Mouse (Mus musculus): ENCODE data around the gene Erv3. TPM values are rescaled to one million over a fixed set of nuclear protein-coding genes. Genes with fewer than 3 reads are reported as not detected.
A peak's percentile ranks its signal among the peaks of the same experiment; 100 is the strongest.
"Not testable (repeated sequence)": the region's sequence is repeated elsewhere in the genome, so short reads cannot be mapped to it uniquely, and the experiment has no call there.

The Erv3 gene
- polyA plus RNA-seq, 1 experiment from 2014 or later = not detected

DNA sequence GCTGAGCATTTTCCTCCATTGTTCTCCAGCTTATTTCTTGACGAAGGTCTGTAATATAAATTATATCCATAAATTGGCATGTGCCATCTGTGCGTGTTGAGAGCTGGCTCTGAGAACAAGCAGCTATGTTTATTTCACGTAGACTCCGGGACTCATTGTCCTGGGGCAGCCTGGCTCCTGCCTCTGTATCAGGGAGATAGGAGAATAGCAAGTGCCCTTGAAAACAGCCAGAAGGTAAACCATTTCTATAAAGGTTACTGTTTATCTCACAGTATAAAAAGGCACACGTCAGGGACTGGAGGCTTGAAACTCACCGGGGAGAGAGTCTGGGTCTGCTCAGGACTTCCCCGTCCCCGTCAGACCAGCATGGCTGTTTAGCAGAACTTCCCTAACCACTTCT, 13.9 kb downstream of the Erv3 start:
- H3K4me3 ChIP-seq (replicated peaks) = no peak overlapping the region
- 41% methylated on average over 8 of the region's 8 CpGs for WGBS (ENCODE audit: insufficient replicate concordance)
- no peak overlapping the region for H3K27ac ChIP-seq (replicated peaks)
- H3K4me1 ChIP-seq (replicated peaks) = peaks cover 20% of the 10 kb centered on the region
- no peaks in the 10 kb centered on the region for H3K36me3 ChIP-seq (replicated peaks)
- H3K9ac ChIP-seq = no peak overlapping the region
- no peaks in the 10 kb centered on the region; the same call in 1 of the 2 replicates for H3K27me3 ChIP-seq
- H3K9me3 ChIP-seq (replicated peaks) = no peaks in the 10 kb centered on the region
- ATAC-seq (ENCODE audit: insufficient read depth) = no peak
- H3K4me2 ChIP-seq = no peak overlapping the region

DNA sequence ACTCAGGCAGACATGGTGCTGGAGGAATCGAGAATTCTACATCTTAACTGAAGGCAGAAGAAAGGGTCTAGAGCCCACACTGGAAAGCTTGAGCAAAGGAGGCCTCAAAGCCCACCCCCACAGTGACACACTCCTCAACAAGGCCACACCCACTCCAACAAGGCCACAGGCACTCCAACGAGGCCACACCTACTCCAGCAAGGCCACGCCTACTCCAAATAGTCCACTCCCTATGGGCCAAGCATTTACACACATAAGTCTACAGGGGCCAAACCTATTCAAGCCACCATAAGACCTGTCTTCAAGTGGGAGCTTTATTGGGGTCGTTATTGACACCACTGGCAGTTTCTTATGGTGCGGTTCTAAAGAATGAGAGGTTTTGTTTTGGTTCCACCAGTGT, 17.0 kb downstream of the Erv3 start:
- 0 out of 2 replicates have a peak, but pooled peaks have one; percentile 57 for ATAC-seq (ENCODE audit: insufficient read depth)
- Histone ChIP-seq H3K4me3 (replicated peaks) (no peak overlapping the region), H3K9me3 (replicated peaks) (no peaks in the 10 kb centered on the region), H3K4me1 (replicated peaks) (peaks cover 13% of the 10 kb centered on the region), H3K36me3 (replicated peaks) (no peaks in the 10 kb centered on the region), H3K4me2 (no peak overlapping the region), H3K27ac (replicated peaks) (no peak overlapping the region), H3K9ac (no peak overlapping the region), H3K27me3 (peaks cover 21% of the 10 kb centered on the region)
- WGBS (ENCODE audit: insufficient replicate concordance) = 62% methylated on average over 5 of the region's 5 CpGs

DNA sequence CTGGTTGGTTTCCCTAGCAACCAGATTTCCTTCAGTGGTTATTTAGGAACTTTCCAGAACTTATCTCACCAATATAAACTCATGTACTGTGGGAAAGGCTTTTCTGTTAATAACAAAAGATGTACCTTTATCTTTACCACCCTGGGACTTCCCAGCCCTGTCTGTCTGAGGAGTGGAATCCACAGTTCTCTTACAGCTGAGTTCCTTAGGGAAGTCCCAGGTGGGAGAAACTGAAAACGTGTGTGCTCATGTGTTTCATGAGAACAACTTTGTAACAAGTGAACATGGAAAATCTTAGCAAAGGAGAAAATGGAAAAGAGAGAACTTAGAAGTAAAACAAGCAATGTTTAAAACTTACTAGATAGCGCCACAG, 18.2 kb downstream of the Erv3 start:
- Histone ChIP-seq H3K4me1 (replicated peaks) (peaks cover 8% of the 10 kb centered on the region), H3K36me3 (replicated peaks) (no peaks in the 10 kb centered on the region), H3K9ac (no peak overlapping the region), H3K4me2 (no peak overlapping the region), H3K27ac (replicated peaks) (no peak overlapping the region), H3K9me3 (replicated peaks) (no peaks in the 10 kb centered on the region), H3K4me3 (replicated peaks) (no peak overlapping the region), H3K27me3 (peaks cover 25% of the 10 kb centered on the region)
- WGBS (ENCODE audit: insufficient replicate concordance) = 50% methylated on average over 2 of the region's 2 CpGs
- ATAC-seq (ENCODE audit: insufficient read depth) = no peak

DNA sequence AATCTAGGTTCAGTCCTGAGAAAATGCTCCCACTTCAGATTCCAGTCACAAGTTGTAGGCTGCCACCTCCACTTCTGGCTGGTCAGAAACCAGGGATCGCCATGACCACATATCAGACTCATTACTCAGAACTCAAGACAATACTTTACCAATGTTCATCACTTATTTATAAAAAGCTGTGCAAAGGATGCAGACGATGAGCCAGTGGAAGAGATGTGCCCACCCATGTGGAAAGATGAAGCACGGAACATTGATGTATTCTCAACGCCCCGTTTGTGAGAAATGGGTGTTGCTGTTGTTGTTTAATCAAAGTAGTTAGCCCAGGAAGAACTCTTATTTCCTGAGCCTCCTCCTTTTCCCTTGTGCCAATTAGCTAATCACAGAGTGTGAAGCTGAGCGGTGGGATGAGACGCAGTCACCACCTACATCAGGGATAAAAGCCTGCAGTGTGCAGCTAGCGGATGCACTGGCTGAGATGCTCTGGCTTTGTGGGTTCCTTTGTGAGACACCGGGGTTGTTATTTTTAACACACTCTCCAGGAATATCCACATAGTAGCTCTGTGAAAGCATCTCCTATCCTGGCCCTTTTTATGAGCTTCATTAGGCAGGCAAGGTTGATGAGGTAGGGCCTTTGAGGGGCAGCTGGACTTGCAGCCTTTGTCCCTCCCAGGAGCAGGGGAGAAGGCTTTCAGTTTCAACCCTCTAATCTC, 18.8 kb downstream of the Erv3 start:
- no peak overlapping the region for H3K4me3 ChIP-seq (replicated peaks)
- ATAC-seq (ENCODE audit: insufficient read depth) = no peak
- WGBS (ENCODE audit: insufficient replicate concordance) = 66% methylated on average over 9 of the region's 9 CpGs
- no peak overlapping the region for H3K9ac ChIP-seq
- no peaks in the 10 kb centered on the region for H3K9me3 ChIP-seq (replicated peaks)
- no peak overlapping the region for H3K4me2 ChIP-seq
- peaks cover 8% of the 10 kb centered on the region for H3K4me1 ChIP-seq (replicated peaks)
- H3K27ac ChIP-seq (replicated peaks) = no peak overlapping the region
- H3K36me3 ChIP-seq (replicated peaks) = no peaks in the 10 kb centered on the region
- peaks cover 25% of the 10 kb centered on the region for H3K27me3 ChIP-seq

DNA sequence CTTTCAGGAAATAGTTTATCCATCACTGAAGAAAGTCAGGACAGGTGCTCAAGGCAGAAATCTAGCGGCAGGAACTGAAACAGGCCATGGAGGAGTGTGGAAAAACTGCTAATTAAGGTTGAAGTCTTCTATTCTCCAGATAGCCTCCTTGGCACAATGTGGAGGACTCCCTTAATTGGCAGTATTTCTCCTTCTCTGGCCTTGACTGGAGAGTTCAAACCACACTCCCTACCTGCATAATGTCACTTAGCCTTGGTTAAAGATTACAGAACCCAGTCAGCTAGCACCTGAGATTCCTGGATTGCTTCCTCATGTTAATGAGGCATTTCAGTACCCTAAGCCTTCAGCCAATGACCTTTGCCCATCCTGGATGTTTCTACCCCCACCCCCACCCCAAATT, 25.3 kb downstream of the Erv3 start:
- 89% methylated on average over 1 of the region's 1 CpGs for WGBS (ENCODE audit: insufficient replicate concordance)

DNA sequence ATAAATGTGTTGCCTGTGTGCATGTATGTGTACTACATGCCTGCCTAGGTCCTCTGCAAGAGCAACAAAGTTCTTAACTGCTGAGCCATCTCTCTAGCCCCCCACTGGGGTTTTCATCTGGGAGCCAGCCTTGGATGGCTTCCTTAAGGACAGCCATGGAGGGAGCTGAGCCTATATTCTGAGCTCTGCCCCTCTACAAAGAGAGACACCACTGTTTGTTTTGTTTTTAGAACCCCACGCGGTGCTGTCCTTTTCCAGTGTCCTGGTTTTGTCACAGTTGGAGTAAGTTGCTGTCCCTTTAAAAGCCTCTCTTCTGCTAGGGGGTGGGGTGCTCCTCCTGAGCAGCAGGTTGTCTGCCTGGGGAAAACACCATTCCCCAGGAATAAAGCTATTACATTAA, 27.7 kb downstream of the Erv3 start:
- H3K4me2 ChIP-seq = no peak overlapping the region
- WGBS (ENCODE audit: insufficient replicate concordance) = 46% methylated on average over 2 of the region's 2 CpGs
- H3K27ac ChIP-seq (replicated peaks) = no peak overlapping the region
- no peak overlapping the region for H3K9ac ChIP-seq
- no peaks in the 10 kb centered on the region for H3K36me3 ChIP-seq (replicated peaks)
- H3K4me1 ChIP-seq (replicated peaks) = peaks cover 18% of the 10 kb centered on the region
- no peak for ATAC-seq (ENCODE audit: insufficient read depth)
- no peak overlapping the region for H3K4me3 ChIP-seq (replicated peaks)
- no peaks in the 10 kb centered on the region for H3K9me3 ChIP-seq (replicated peaks)
- H3K27me3 ChIP-seq = peaks cover 12% of the 10 kb centered on the region

More for the DNA sequence above, 25.3 kb downstream of the Erv3 start:
- Histone ChIP-seq H3K4me3 (replicated peaks) (no peak overlapping the region), H3K27ac (replicated peaks) (no peak overlapping the region), H3K27me3 (peaks cover 22% of the 10 kb centered on the region), H3K36me3 (replicated peaks) (no peaks in the 10 kb centered on the region), H3K4me1 (replicated peaks) (no peaks in the 10 kb centered on the region), H3K4me2 (no peak overlapping the region), H3K9me3 (replicated peaks) (no peaks in the 10 kb centered on the region), H3K9ac (no peak overlapping the region)
- no peak for ATAC-seq (ENCODE audit: insufficient read depth)

DNA sequence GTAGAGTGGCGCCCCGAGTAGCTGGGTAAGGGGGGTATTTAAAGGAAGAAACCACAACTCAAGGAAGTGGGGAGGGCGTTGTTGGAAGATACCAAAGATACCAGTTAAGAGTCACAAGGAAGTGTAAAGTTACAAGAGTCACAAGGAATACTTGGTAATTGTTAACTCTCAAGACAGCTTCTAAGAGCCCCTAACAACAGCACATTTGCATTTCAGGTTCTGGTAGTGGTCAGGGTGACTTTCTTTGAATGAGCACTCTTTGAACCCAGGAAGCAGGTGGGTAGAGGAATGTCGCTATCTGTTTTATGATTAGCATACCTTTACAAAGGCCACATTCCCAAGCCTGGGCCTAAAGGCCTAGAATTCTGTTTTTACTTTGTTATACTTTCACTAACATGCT, 28.6 kb downstream of the Erv3 start:
- not testable (repeated sequence) for H3K27ac ChIP-seq (replicated peaks); H3K4me2 ChIP-seq; H3K4me3 ChIP-seq (replicated peaks); H3K9ac ChIP-seq; ATAC-seq (ENCODE audit: insufficient read depth); H3K9me3 ChIP-seq (replicated peaks); H3K36me3 ChIP-seq (replicated peaks); H3K27me3 ChIP-seq
- H3K4me1 ChIP-seq (replicated peaks) = peaks cover 27% of the 10 kb centered on the region
- WGBS (ENCODE audit: insufficient replicate concordance) = 72% methylated on average over 4 of the region's 4 CpGs

DNA sequence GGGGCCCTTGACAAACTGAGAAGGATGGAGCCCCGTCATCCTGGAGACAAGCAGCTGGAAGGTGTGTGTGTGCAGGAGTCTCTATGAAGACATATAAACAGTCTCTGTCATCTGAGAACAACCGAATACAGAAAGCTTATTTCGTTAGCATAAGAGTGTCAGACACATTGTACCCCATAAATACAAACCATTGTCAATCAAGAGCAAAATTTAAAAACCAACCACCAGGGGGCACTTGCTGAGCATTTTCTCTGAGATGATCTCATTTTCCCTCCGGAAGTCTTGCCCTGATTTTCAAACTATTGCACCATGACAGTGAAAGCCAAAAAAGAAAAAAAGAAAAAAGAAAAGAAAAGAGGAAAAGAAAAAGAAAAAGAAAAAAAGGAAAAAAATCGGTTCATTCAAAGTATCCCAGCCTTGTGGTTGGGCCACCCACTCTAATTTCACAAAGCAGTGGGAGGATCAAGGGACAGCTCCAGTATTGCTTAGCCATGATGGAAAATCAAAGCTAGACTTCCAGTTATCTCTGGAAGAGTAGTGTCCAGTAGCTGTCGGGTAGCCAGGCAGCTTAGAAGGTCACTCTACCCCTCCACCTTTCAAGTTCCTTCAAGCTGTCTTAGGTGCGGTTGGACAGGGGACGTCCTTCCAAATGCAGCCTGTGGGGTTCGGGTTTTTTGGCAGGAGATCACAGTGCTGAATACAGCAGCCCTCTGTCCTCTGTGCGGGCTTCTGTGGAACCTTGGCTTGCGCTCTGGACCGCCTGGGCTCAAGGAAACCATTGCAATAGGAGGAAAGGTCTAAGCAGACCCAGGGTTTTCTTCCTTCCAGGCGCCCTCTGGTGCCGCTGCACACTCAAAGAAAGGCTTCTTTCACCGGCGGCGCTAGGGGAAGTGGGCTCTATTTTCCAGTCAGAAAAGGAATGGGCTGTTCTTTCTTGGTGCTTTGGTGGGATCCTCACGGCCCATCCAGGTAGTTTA, 31.3 kb downstream of the Erv3 start:
- H3K36me3 ChIP-seq (replicated peaks) = no peaks in the 10 kb centered on the region
- H3K9me3 ChIP-seq (replicated peaks) = no peaks in the 10 kb centered on the region
- H3K4me2 ChIP-seq = peak overlapping the region; percentile 55; the same call in 1 of the 2 replicates
- H3K9ac ChIP-seq = no peak overlapping the region
- no peak overlapping the region for H3K4me3 ChIP-seq (replicated peaks)
- no peaks in the 10 kb centered on the region for H3K27me3 ChIP-seq
- peaks cover 53% of the 10 kb centered on the region for H3K4me1 ChIP-seq (replicated peaks)
- H3K27ac ChIP-seq (replicated peaks) = peak overlapping the region; percentile 96
- WGBS (ENCODE audit: insufficient replicate concordance) = 39% methylated on average over 18 of the region's 18 CpGs
- no peak for ATAC-seq (ENCODE audit: insufficient read depth)

DNA sequence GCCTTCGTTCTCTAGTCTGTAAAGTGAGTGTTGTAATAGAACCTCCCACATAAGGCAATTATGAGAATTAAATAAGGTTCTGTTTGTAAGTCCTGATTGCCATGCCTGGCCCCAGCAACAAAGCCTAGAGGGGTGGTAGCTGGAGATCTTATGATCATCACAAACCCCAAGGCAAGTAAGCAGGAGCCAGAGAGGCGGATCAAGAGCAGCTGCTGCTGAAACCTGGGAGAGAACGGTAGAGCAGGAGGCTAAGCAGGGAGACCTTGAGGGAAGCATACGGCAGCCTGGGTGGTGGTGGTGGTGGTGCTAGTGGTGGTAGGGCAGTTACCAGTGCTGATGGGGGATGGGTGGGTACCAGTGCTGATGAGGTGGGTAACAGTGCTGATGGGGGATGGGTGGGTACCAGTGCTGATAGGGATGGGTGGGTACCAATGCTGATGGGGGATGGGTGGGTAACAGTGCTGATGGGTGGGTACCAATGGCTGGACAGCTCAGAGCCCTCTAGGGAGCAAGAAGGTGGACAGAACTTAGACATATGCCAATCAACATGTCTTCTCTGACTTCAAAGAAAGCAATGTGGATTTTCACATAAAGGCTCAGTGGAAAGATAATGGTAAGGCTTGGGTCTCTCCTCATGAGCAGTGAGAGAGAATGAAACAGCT, 32.4 kb downstream of the Erv3 start:
- peak overlapping the region; percentile 32 for H3K9ac ChIP-seq
- H3K9me3 ChIP-seq (replicated peaks) = no peaks in the 10 kb centered on the region
- peak overlapping the region; percentile 55 for H3K4me2 ChIP-seq
- H3K27me3 ChIP-seq = no peaks in the 10 kb centered on the region
- WGBS (ENCODE audit: insufficient replicate concordance) = 72% methylated on average over 4 of the region's 4 CpGs
- peaks cover 64% of the 10 kb centered on the region for H3K4me1 ChIP-seq (replicated peaks)
- H3K27ac ChIP-seq (replicated peaks) = peak overlapping the region; percentile 96
- peak; percentile 14; the same call in 1 of the 2 replicates for ATAC-seq (ENCODE audit: insufficient read depth)
- no peak overlapping the region for H3K4me3 ChIP-seq (replicated peaks)
- H3K36me3 ChIP-seq (replicated peaks) = no peaks in the 10 kb centered on the region

DNA sequence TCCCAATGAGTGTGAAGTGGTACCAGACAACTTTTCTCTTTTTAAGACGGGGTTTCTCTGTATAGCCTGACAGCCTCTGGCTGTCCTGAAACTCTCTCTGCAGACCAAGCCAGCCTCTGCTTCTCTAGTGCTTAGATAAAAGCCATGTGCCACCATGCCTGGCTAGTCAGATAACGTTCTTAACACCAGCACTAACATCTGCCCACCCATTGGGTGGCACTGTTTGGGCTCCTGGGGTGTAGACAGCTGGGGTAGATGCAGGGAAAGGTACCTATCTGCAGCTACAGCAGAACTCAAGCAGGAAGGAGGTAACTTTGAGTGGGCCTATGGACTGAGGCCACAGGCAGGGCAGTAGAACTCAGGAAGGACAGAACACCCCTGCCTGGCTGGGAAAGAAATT, 34.0 kb downstream of the Erv3 start:
- peaks cover 80% of the 10 kb centered on the region for H3K4me1 ChIP-seq (replicated peaks)
- H3K27ac ChIP-seq (replicated peaks) = peak overlapping the region; percentile 96
- peak; percentile 95 for ATAC-seq (ENCODE audit: insufficient read depth)
- H3K27me3 ChIP-seq = no peaks in the 10 kb centered on the region
- H3K4me2 ChIP-seq = peak overlapping the region; percentile 55
- H3K36me3 ChIP-seq (replicated peaks) = no peaks in the 10 kb centered on the region
- H3K9ac ChIP-seq = peak overlapping the region; percentile 39
- WGBS (ENCODE audit: insufficient replicate concordance) = 15% methylated on average over 2 of the region's 2 CpGs
- no peaks in the 10 kb centered on the region for H3K9me3 ChIP-seq (replicated peaks)
- H3K4me3 ChIP-seq (replicated peaks) = peak overlapping the region; percentile 9

DNA sequence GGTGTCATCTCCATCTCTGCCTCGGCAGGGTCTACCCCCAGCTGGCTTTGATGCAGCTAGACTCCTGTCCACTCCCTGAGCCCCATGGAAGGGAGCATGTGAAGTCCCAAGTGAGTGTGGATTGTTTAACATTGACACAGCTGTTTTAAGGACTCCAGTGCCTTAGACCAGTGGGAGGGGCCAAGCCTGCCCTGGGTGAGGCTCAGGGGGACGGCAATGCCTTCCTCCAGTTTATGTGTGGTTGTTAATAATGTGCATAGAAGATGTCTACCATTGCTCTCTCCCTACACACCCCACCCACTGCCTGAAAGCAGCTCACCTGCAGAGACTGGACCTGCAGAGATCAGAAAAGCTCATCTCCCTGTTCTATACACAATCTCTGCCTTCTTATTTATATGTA, 35.6 kb downstream of the Erv3 start:
- no peak overlapping the region for H3K9ac ChIP-seq

More for the DNA sequence above, 35.6 kb downstream of the Erv3 start:
- Histone ChIP-seq H3K4me2 (peak overlapping the region; percentile 19; the same call in 1 of the 2 replicates), H3K27ac (replicated peaks) (peak overlapping the region; percentile 96), H3K4me3 (replicated peaks) (no peak overlapping the region), H3K4me1 (replicated peaks) (peaks cover 84% of the 10 kb centered on the region), H3K9me3 (replicated peaks) (no peaks in the 10 kb centered on the region), H3K36me3 (replicated peaks) (no peaks in the 10 kb centered on the region), H3K27me3 (no peaks in the 10 kb centered on the region)
- ATAC-seq (ENCODE audit: insufficient read depth) = no peak
- WGBS (ENCODE audit: insufficient replicate concordance) = 48% methylated on average over 2 of the region's 2 CpGs
